Mouse (Mus musculus) intestine, embryonic 14.5 days (tissue): Measurements from ENCODE around the gene Eefsec. TPM values are rescaled to one million over a fixed set of nuclear protein-coding genes. Genes with fewer than 3 reads are reported as not detected.

Experiments
- ATAC-seq: fragments of 200-750 bp; cut with Nextera tagmentation; replicated peaks from 2 replicates; pipeline ENCODE4 v1.8.0; 2017; ENCODE audit warnings: low read depth, moderate number of reproducible peaks, moderate TSS enrichment, moderate library complexity; ENCODE audit not compliant: low FRiP score, low TSS enrichment
- DNase-seq: peaks from one replicate; pipeline ENCODE4 v3.0.0-alpha.2; 2018; ENCODE audit warnings: low spot score
- H3K27ac ChIP-seq: fragments of 300-500 bp; sonication (generic); 2 replicates; pipeline ENCODE4 v1.5.1; 2014; ENCODE audit warnings: low read depth, mild to moderate bottlenecking, control low read depth
- H3K27me3 ChIP-seq: fragments of 300-500 bp; sonication (generic); replicated peaks from 2 replicates; pipeline ENCODE4 v1.6.1; 2014; ENCODE audit warnings: low read length, control low read depth; ENCODE audit not compliant: control insufficient read depth, insufficient read depth
- H3K36me3 ChIP-seq: fragments of 300-500 bp; sonication (generic); 2 replicates; pipeline ENCODE4 v1.6.1; 2014; ENCODE audit warnings: low read length, control low read depth; ENCODE audit not compliant: control insufficient read depth, insufficient read depth
- H3K4me1 ChIP-seq: fragments of 300-500 bp; sonication (generic); replicated peaks from 2 replicates; pipeline ENCODE4 v1.6.1; 2014; ENCODE audit warnings: low read length, control low read depth, mixed read lengths; ENCODE audit not compliant: control insufficient read depth, insufficient read depth
- H3K4me2 ChIP-seq: fragments of 300-500 bp; sonication (generic); 2 replicates; pipeline ENCODE4 v1.6.1; 2014; ENCODE audit warnings: low read length
- H3K4me3 ChIP-seq: fragments of 300-500 bp; sonication (generic); 2 replicates; pipeline ENCODE4 v1.5.1; 2014; ENCODE audit warnings: low read depth, low read length, control low read depth, mixed read lengths
- H3K9ac ChIP-seq: fragments of 300-500 bp; sonication (generic); 2 replicates; pipeline ENCODE4 v1.6.1; 2014; ENCODE audit warnings: mild to moderate bottlenecking, low read length
- H3K9me3 ChIP-seq: fragments of 300-500 bp; sonication (generic); 2 replicates; pipeline ENCODE4 v1.6.1; 2016; ENCODE audit warnings: low read length, control low read depth; ENCODE audit not compliant: control insufficient read depth
- WGBS: fragments of 180-500 bp; shearing (Covaris S2); extraction: QIAGEN DNeasy Blood & Tissue Kit; methylation state at CpG from one replicate; pipeline ENCODE4 v1.1.7; 2014; 5-methylcytosine and 5-hydroxymethylcytosine counted together
- polyA plus RNA-seq: library from polyadenylated mRNA; unstranded; fragments of >200 nt; fragmentation: Nextera tagmentation; extraction: Ambion mirVana; gene quantifications from 2 replicates; pipeline ENCODE4 v1.2.1, GENCODE M21; 2014

Eefsec gene
- polyA plus RNA-seq, 1 experiment from 2014 or later, result 45.1 TPM

- Histone ChIP-seq H3K4me1 (peaks cover 7% of the 10 kb centered on the region; the same call in 1 of the 2 replicates), H3K27ac (no peak overlapping the region), H3K36me3 (no peaks in the 10 kb centered on the region), H3K27me3 (0 out of 2 replicates have a peak, but pooled peaks cover 15% of the 10 kb centered on the region), H3K4me2 (no peak overlapping the region), H3K4me3 (no peak overlapping the region), H3K9ac (no peak overlapping the region), H3K9me3 (no peaks in the 10 kb centered on the region)
- ATAC-seq (no peak), DNase-seq (peak; percentile 57)
- WGBS, result 39% methylated on average over 8 of the region's 8 CpGs
Observed at GRCm38 (mm10) chr6:88235461-88235860, 210.9 kb downstream of the Eefsec start.

GRCm38 (mm10) chr6:88233996-88234395 lies 212.3 kb downstream of the Eefsec start:
- Histone ChIP-seq H3K27me3 (0 out of 2 replicates have a peak, but pooled peaks cover 15% of the 10 kb centered on the region), H3K27ac (no peak overlapping the region), H3K9ac (no peak overlapping the region), H3K4me2 (no peak overlapping the region), H3K4me3 (no peak overlapping the region), H3K4me1 (peaks cover 7% of the 10 kb centered on the region; the same call in 1 of the 2 replicates), H3K36me3 (no peaks in the 10 kb centered on the region), H3K9me3 (no peaks in the 10 kb centered on the region)
- peak; percentile 37; the same call in 1 of the 2 replicates for ATAC-seq
- 66% methylated on average over 8 of the region's 8 CpGs for WGBS
- DNase-seq, result peak; percentile 58

- no peak overlapping the region for H3K9ac ChIP-seq
- H3K27me3 ChIP-seq, result 0 out of 2 replicates have a peak, but pooled peaks cover 15% of the 10 kb centered on the region
- no peak overlapping the region for H3K4me3 ChIP-seq
- no peaks in the 10 kb centered on the region for H3K36me3 ChIP-seq
- WGBS, result 75% methylated on average over 6 of the region's 6 CpGs
- DNase-seq, result no peak
- H3K4me2 ChIP-seq, result no peak overlapping the region
- no peaks in the 10 kb centered on the region for H3K9me3 ChIP-seq
- peaks cover 7% of the 10 kb centered on the region; the same call in 1 of the 2 replicates for H3K4me1 ChIP-seq
- no peak overlapping the region for H3K27ac ChIP-seq
- no peak for ATAC-seq
Observed at GRCm38 (mm10) chr6:88232221-88232620, 214.1 kb downstream of the Eefsec start.

GRCm38 (mm10) chr6:88231821-88232220 lies 214.5 kb downstream of the Eefsec start:
- DNase-seq, result no peak
- Histone ChIP-seq H3K4me3 (no peak overlapping the region), H3K9me3 (no peaks in the 10 kb centered on the region), H3K27ac (no peak overlapping the region), H3K36me3 (no peaks in the 10 kb centered on the region), H3K4me1 (peaks cover 7% of the 10 kb centered on the region; the same call in 1 of the 2 replicates), H3K27me3 (0 out of 2 replicates have a peak, but pooled peaks cover 15% of the 10 kb centered on the region), H3K4me2 (no peak overlapping the region), H3K9ac (no peak overlapping the region)
- no peak for ATAC-seq
- 72% methylated on average over 7 of the region's 7 CpGs for WGBS

- DNase-seq (no peak), ATAC-seq (no peak)
- Histone ChIP-seq H3K27me3 (0 out of 2 replicates have a peak, but pooled peaks cover 6% of the 10 kb centered on the region), H3K36me3 (no peaks in the 10 kb centered on the region), H3K4me3 (no peak overlapping the region), H3K27ac (no peak overlapping the region), H3K4me2 (no peak overlapping the region), H3K9me3 (no peaks in the 10 kb centered on the region), H3K9ac (no peak overlapping the region), H3K4me1 (0 out of 2 replicates have a peak, but pooled peaks cover 3% of the 10 kb centered on the region)
- WGBS, result 85% methylated on average over 12 of the region's 12 CpGs
Observed at GRCm38 (mm10) chr6:88229221-88229620, 217.1 kb downstream of the Eefsec start.

- ATAC-seq, result no peak
- Histone ChIP-seq H3K36me3 (no peaks in the 10 kb centered on the region), H3K4me1 (0 out of 2 replicates have a peak, but pooled peaks cover 3% of the 10 kb centered on the region), H3K27ac (no peak overlapping the region), H3K27me3 (no peaks in the 10 kb centered on the region), H3K4me3 (no peak overlapping the region), H3K9me3 (no peaks in the 10 kb centered on the region), H3K9ac (no peak overlapping the region), H3K4me2 (no peak overlapping the region)
- no peak for DNase-seq
- 50% methylated on average over 7 of the region's 7 CpGs for WGBS
Observed at GRCm38 (mm10) chr6:88227537-88227936, 218.8 kb downstream of the Eefsec start.

GRCm38 (mm10) chr6:88226570-88226994 lies 219.8 kb downstream of the Eefsec start:
- H3K4me3 ChIP-seq, result no peak overlapping the region
- 0 out of 2 replicates have a peak, but pooled peaks cover 3% of the 10 kb centered on the region for H3K4me1 ChIP-seq
- no peaks in the 10 kb centered on the region for H3K27me3 ChIP-seq
- WGBS, result 18% methylated on average over 5 of the region's 5 CpGs
- no peaks in the 10 kb centered on the region for H3K9me3 ChIP-seq
- no peak overlapping the region for H3K9ac ChIP-seq
- ATAC-seq (0 out of 2 replicates have a peak, but pooled peaks have one; percentile 48), DNase-seq (no peak)
- no peak overlapping the region for H3K4me2 ChIP-seq
- H3K27ac ChIP-seq, result no peak overlapping the region
- H3K36me3 ChIP-seq, result no peaks in the 10 kb centered on the region

- no peak within 1 kb of the TSS for H3K9ac ChIP-seq
- no peak within 1 kb of the TSS for H3K4me3 ChIP-seq
- WGBS, result 53% methylated on average over 10 of the region's 10 CpGs
- H3K27me3 ChIP-seq, result no peaks in the 10 kb centered on the region
- DNase-seq (no peak), ATAC-seq (no peak)
- no peaks in the 10 kb centered on the region for H3K36me3 ChIP-seq
- 0 out of 2 replicates have a peak, but pooled peaks cover 3% of the 10 kb centered on the region for H3K4me1 ChIP-seq
- 0 out of 2 replicates have a peak, but pooled peaks cover 3% of the 10 kb centered on the region for H3K9me3 ChIP-seq
- H3K4me2 ChIP-seq, result no peak within 1 kb of the TSS
- H3K27ac ChIP-seq, result no peak within 1 kb of the TSS
Observed at GRCm38 (mm10) chr6:88221968-88222367, 224.4 kb downstream of the Eefsec start, which contains the start of gene Dnajb8. Dnajb8 (plus strand) TSS chr6:88222268.

GRCm38 (mm10) chr6:88219094-88219493 lies 227.2 kb downstream of the Eefsec start:
- ATAC-seq, result no peak
- H3K4me3 ChIP-seq, result no peak overlapping the region

More at GRCm38 (mm10) chr6:88219094-88219493, 227.2 kb downstream of the Eefsec start:
- 0 out of 2 replicates have a peak, but pooled peaks cover 3% of the 10 kb centered on the region for H3K9me3 ChIP-seq
- H3K9ac ChIP-seq, result no peak overlapping the region
- no peak overlapping the region for H3K27ac ChIP-seq
- no peaks in the 10 kb centered on the region for H3K4me1 ChIP-seq
- H3K4me2 ChIP-seq, result no peak overlapping the region
- H3K27me3 ChIP-seq, result no peaks in the 10 kb centered on the region
- 33% methylated on average over 4 of the region's 4 CpGs for WGBS
- no peak for DNase-seq
- H3K36me3 ChIP-seq, result no peaks in the 10 kb centered on the region
